Mouse (Mus musculus): ENCODE results near the gene Suz12. TPM values are rescaled to one million over a fixed set of nuclear protein-coding genes. Genes with fewer than 3 reads are reported as not detected.

Gene Suz12
- polyA plus RNA-seq (2012; rRNA removed): 2.8 and 3.2 TPM in 2 replicates

GRCm38 (mm10) chr11:79992592-79993355 lies at the start of gene Suz12:
Gene Suz12 (plus strand): TSS chr11:79993106.

GRCm38 (mm10) chr11:79962125-79962876 lies 30.6 kb upstream of the Suz12 start, which contains the start of gene Utp6:
Gene Utp6 (minus strand): TSS chr11:79962390.

GRCm38 (mm10) chr11:80080826-80081728 lies 88.2 kb downstream of the Suz12 start, which contains the start of gene Crlf3:
Gene Crlf3 (minus strand): TSS chr11:80080991.

Other genes with a start within 250 kb of the Suz12 start
- 2.9 and 4.1 TPM in 2 replicates for gene Utp6, start 30.7 kb upstream of the Suz12 start, polyA plus RNA-seq (2012; rRNA removed)
- gene Crlf3, start 87.9 kb downstream of the Suz12 start, polyA plus RNA-seq (2012; rRNA removed): 9.0 and 9.5 TPM in 2 replicates
- 0.63 and 0.67 TPM in 2 replicates for gene Atad5, start 96.3 kb downstream of the Suz12 start, polyA plus RNA-seq (2012; rRNA removed)
- 2.4 and 3.5 TPM in 2 replicates for gene Tefm, start 149.1 kb downstream of the Suz12 start, polyA plus RNA-seq (2012; rRNA removed)
- gene Adap2, start 161.0 kb downstream of the Suz12 start, polyA plus RNA-seq (2012; rRNA removed): 8.3 and 12.6 TPM in 2 replicates
- 10.9 and 16.3 TPM in 2 replicates for gene Rnf135, start 190.7 kb downstream of the Suz12 start, polyA plus RNA-seq (2012; rRNA removed)
- gene Rhot1, start 215.9 kb downstream of the Suz12 start, polyA plus RNA-seq (2012; rRNA removed): 7.1 and 9.4 TPM in 2 replicates